Mouse (Mus musculus): ENCODE results near the gene Aff3. TPM values are rescaled to one million over a fixed set of nuclear protein-coding genes. Genes with fewer than 3 reads are reported as not detected.
A peak's percentile ranks its signal among the peaks of the same experiment; 100 is the strongest.

The Aff3 gene
- total RNA-seq, 4 experiments from 2014 or later = 1.4 to 2.4 (median 1.7) TPM

DNA sequence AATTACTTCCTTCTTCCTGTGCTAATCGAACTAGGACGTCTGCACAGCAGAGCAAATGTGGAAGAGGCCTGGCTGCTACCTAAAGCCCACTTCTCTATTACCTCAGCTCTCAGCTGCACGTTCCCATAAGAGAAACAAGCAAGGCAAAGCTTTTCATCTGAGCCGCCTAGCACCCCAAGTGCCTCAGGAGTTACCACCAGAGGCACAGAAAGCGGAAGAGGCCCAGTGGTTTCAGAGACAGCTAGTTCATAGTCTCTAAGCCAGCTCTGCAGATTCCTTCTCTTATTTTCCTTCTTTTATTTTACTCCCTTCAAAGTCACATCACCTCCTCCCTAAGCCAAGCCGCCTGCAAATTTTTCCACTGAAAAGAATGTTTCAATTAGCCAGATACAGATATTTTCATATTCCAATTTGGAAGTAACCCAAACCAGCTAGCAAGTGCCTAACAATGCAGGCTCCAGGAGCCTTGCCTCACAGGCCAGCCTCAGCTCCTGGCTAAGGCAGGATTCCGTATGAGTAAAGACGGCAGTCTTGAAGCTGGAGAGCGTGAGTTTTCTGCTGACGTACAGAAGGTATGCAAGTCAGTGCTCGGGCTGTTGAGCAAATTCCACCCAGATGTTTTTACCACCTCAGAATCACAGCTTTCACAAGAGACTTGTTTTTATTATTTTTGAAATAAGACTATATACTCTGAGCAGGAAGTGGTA lies 62.8 kb downstream of the Aff3 start:
- DNase-seq (ENCODE audit: low spot score) = peak; percentile 13

GRCm38 (mm10) chr1:38595311-38595710 lies 69.4 kb downstream of the Aff3 start:
- DNase-seq (ENCODE audit: low spot score) = no peak

DNA sequence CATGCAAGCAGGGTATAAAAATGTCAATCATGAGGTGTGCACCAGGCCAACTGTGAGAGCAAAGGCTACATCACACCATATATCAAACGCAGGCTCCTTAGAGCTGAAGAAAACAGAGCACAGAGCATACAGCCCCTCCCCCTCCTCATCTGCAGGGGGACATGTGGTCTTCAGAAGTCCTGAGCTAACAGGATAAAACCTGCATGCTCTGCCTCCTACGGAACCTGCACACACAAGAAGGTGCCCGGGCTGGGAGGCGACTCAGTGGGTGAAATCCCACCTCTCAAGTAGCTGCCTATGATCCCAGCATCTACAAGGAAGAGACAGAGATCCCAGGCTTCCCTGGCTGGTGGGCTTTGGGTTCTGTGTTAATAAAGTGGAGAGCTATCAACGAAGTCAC lies 70.0 kb downstream of the Aff3 start:
- DNase-seq (ENCODE audit: low spot score) = no peak

DNA sequence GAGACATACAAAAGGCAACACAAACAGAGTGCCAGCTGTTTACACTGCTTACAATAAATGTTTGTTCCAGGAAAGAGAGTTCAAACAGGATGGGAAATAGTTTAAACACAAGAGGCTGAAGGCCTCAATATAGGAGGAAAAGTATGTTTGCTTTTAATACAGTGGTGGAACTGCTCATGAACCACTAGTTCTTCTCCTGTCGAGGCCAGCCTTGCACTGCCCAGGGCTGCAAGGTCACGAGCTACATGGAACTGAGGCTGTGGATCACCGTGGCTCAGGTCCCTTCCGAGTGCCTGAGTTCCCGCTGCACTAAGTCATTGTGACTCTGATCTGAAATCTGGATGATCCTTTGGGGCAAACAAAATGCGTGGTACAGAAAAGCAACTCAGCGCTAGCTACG lies 73.6 kb downstream of the Aff3 start:
- no peak for DNase-seq (ENCODE audit: low spot score)

- DNase-seq (ENCODE audit: low spot score) = no peak
Measured at GRCm38 (mm10) chr1:38588741-38589140, 76.0 kb downstream of the Aff3 start.

DNA sequence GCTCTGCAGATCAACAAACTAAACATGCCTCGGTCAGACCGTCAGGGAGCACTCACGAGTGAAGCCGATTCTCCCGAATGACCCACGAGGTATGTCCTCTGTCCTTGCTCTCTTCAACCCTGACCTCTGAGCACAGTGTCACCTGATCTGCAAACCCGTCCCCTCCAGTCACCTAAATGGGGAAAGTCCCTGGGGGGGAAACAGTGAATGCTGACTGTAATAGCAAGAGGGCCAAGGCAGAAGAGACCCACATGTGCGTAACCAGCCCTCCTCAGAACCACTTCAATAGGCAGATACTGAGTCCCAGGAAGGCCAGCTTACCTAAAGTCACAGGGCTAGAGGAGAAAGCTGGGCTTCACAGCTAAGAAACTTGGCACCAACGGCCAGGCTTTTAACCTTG lies 82.4 kb downstream of the Aff3 start:
- no peak for DNase-seq (ENCODE audit: low spot score)

DNA sequence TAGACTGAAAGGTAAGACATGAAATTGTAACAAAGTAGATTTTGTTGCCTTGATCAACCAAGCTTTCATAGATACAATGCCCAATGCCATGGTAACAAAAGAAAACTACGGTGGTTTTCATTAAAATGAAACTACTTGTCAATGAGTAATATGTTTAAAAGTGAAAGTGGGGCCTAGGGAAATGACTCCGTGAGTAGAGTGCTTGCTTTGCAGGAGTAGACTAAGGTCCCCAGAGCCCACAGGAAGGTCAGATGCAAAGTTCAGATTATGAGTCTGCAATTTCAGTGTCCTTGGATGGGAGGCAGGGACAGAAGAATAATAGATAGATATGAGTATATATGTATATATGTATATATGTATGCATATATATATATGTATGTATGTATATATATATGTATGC lies 84.2 kb downstream of the Aff3 start:
- no peak for DNase-seq (ENCODE audit: low spot score)

- no peak for DNase-seq (ENCODE audit: low spot score)
Measured at GRCm38 (mm10) chr1:38578339-38578738, 86.4 kb downstream of the Aff3 start.

- no peak for DNase-seq (ENCODE audit: low spot score)
Measured at GRCm38 (mm10) chr1:38567791-38568190, 97.0 kb downstream of the Aff3 start.

DNA sequence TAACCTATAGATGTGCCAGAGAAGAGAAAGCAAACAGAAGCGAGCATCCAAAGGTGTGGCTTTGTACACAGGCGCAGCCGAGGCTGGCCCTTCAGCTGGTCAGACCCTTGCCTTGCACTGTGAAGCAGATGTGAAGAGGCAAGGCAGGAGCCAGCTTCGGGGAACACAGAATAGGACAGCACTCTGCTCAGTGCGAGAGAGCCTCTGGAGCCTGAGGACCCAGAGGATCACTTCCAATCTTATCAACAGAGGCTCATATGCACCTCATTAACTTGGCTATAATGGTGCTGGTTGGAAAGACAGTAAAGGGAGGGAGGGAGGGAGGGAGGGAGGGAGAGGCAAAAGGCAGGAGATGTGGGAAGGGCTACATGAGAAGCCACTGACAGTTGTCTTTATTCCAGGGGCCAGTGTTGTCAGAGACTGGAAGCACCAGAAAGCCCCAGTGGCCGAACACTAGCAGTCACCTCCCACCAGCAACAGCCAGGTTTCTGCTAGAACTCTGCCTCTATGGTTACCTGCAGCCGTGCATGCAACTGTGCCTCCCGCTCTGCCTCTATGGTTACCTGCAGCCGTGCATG lies 98.6 kb downstream of the Aff3 start:
- no peak for DNase-seq (ENCODE audit: low spot score)

DNA sequence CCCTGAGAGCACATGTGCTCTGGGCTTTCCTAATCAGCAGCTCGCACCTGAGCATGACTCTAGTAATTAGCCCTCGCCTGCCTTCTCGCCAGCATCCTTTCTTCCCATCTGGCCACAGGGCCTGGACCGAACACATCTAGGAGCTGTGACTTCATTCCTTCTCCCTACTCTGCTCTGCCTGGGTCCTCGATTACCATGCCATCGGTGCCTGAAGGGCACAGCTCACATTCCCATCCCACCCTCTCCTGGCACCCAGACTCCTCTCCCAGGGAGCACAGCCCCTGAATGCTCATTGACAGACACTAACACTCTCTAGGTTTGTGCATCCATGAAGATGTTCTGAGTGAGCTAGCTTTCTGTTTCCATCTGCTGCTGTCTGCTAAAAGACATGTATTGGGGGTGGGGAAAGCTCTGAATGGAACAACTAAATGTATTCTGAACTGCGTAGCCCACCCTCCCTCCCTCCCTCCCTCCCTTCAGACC lies 99.4 kb downstream of the Aff3 start:
- DNase-seq (ENCODE audit: low spot score) = no peak

DNA sequence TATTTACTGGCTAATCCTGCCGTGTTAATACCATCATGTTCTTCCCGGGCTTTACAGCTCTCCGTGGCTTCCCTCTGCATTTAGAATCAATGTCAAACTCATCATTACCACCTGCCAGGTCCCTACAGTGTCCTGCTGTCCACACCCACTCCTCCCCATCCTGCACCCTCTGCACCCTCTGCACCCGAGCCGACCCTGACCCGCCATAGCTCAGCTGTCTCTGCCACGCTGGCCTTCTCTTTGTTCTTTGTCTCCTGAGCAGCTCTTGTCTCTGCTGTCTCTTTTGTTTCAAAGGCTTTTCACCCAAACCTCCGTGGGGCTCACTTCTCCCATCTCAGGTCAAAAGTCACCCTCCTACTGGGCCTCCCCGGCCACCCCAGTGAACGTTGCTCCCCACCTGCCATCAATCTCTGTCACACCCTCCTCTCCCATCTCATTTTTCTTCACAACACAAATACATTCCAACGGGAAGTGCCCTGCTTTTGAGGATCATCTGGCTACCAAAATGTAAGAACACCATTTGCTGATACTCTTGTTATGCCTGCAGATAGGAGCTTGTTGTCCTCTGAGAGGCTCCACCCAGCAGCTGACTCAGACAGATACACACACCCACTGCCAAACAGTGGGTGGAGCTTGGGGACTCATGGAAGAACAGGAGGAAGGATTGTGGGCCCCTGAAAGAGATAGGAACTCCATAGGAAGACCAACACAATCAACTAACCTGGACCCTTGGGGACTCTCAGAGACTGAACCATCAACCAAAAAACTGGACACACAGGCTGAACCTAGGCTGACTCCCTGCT lies 102.2 kb downstream of the Aff3 start:
- no peak for DNase-seq (ENCODE audit: low spot score)

DNA sequence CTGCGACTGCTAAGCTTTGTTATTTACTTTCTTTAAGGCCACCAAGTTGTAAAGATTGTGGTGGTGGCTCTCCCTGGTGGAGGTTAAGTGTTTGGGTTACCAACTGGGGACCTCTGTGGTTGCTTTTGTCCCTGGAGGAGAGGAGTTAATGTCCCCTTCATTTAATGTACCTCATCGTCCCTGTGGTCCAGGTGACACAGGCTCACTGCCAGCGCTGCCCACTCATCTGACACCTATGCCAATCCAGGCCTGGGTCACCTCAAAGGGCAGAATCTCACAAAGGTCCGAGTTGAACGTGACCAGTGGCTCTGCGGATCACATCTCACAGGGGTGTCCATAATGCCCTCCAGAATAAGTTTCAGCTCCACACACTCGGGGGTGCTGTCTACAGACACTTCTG lies 103.4 kb downstream of the Aff3 start:
- DNase-seq (ENCODE audit: low spot score) = no peak

DNA sequence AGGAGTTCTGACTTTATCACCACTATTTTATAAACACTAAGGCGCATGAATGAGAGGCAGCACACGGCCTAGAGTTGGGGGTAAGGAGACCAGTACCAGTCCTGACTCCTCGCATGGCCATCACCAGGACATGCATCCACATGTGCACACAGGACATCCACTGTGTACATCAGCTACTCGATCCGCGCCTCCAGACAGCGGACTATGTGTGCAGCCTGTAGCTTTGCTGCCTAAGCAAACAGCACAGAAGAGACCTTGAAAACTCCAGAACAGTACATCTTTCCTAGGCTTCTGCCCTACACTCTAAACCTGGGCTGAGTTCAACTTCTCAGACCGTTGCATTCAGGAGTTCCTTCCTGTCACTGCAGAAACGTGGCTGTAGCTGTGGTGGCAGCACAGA lies 104.1 kb downstream of the Aff3 start:
- DNase-seq (ENCODE audit: low spot score) = no peak

- DNase-seq (ENCODE audit: low spot score) = no peak
Measured at GRCm38 (mm10) chr1:38557615-38558014, 107.1 kb downstream of the Aff3 start.

DNA sequence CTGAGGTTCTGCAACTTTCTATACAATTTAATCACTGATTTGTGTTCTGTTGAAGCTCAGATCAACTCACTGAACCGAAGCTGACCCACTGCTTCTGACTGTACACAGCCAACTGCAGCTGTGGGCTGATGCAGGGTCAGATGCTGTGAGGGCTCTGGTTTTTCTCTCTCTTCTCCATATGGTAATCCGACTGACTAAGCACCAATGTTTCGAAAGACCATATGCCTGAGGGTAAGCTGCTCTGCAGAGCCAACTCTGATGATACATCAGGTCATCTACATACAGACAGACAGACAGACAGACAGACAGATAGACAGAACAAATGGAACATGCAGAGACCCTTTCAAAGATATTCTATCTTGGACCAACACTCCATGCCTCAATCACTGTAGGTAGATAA lies 110.2 kb downstream of the Aff3 start:
- no peak for DNase-seq (ENCODE audit: low spot score)

DNA sequence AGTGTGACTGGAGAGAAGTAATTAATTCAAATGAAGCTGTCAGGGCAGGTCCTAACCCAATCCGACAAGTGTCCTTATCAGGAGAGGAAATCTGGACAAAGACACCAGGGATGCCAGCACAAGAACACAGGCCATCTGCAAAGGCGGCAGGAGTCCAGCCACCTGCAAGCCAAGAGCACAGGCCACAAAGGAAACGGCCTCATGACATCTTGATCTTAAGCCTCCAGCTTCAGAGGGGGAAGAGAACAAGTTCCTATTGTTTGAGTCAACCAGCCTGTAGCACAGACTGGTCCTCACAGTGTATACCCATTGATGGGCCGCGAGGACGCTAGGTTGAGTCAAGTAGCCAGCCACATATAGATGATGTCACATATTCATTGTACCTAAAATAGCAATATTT lies 111.7 kb downstream of the Aff3 start:
- no peak for DNase-seq (ENCODE audit: low spot score)

- no peak for DNase-seq (ENCODE audit: low spot score)
Measured at GRCm38 (mm10) chr1:38550579-38550978, 114.2 kb downstream of the Aff3 start.

GRCm38 (mm10) chr1:38548671-38549661 lies 115.8 kb downstream of the Aff3 start:
- DNase-seq (ENCODE audit: low spot score) = no peak

DNA sequence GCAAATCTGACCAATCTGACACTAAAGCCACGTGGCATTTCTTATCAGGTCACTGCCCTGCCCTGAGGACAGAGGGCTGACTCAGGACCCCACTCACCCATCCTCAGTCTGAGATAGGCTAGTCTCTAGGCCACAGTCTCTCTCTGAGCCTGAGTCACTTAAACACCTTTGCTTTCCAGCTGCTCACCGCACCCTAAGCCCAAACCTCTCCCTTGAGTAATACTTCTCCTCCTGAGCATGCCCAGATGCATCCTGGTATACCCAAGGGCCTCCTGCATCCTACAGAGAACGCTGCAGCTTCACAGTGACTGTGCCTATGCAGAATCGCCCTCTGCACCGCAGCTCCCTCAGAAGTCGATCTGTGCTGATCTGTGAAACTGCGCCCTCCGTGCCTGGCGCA lies 117.1 kb downstream of the Aff3 start:
- DNase-seq (ENCODE audit: low spot score) = no peak

- no peak for DNase-seq (ENCODE audit: low spot score)
Measured at GRCm38 (mm10) chr1:38546696-38547095, 118.1 kb downstream of the Aff3 start.

Measured in heart, adult 8-10 months (tissue).